Mouse (Mus musculus) liver, postnatal 0 days (tissue): Measurements from ENCODE around the gene Sac3d1.

Experiments used
- CTCF ChIP-seq: sonication (generic); IDR thresholded peaks from 2 replicates; pipeline ENCODE4 v1.5.1; 2016; ENCODE audit warnings: antibody characterized with exemption, low read depth
- EP300 ChIP-seq: IDR thresholded peaks from 2 replicates; pipeline ENCODE4 v1.6.1; 2016; ENCODE audit warnings: antibody characterized with exemption, low read depth, mild to moderate bottlenecking

DNA sequence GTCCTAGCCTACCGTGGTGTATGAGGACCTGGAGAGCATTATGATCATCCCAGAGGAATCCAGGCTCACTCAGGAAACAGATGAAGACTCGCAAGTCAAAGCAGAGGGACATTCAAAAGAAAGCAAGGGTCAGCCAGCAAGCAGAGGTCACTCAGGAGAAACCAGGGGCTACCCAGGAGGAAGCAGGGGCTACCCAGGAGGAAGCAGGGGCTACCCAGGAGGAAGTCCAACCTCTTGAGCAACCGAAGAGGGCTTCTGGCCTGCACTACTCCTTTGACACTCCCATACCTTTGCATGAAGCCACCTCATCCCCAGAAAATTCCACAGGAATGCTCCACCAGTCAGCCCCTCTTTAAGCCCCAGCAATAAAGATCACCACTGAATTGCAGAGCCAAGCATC is 20.6 kb downstream of the Sac3d1 start:
- TF ChIP-seq CTCF (no peak), EP300 (no peak)
